Mouse (Mus musculus) limb, embryonic 14.5 days (tissue): ENCODE data around the gene Osbp2. TPM values are rescaled to one million over a fixed set of nuclear protein-coding genes. Genes with fewer than 3 reads are reported as not detected.

Source experiments
- ATAC-seq: fragments of 200-750 bp; cut with Nextera tagmentation; 2 replicates; pipeline ENCODE4 v1.8.0; 2017; ENCODE audit warnings: low read depth, moderate number of reproducible peaks, moderate TSS enrichment; ENCODE audit not compliant: low FRiP score
- DNase-seq: peaks from one replicate; pipeline ENCODE4 v3.0.0-alpha.2; 2015; ENCODE audit warnings: low spot score
- H3K27ac ChIP-seq: fragments of 300-500 bp; sonication (generic); replicated peaks from 2 replicates; pipeline ENCODE4 v1.5.1; 2014; ENCODE audit warnings: low read depth, mild to moderate bottlenecking, low read length, moderate library complexity, mixed read lengths
- H3K27me3 ChIP-seq: fragments of 300-500 bp; sonication (generic); 2 replicates; pipeline ENCODE4 v1.6.1; 2014; ENCODE audit warnings: low read length, mixed read lengths; ENCODE audit not compliant: control insufficient read depth, insufficient read depth
- H3K36me3 ChIP-seq: fragments of 300-500 bp; sonication (generic); 2 replicates; pipeline ENCODE4 v1.6.1; 2014; ENCODE audit warnings: mild to moderate bottlenecking, low read length, moderate library complexity, mixed read lengths; ENCODE audit not compliant: control insufficient read depth, insufficient read depth
- H3K4me1 ChIP-seq: fragments of 300-500 bp; sonication (generic); 2 replicates; pipeline ENCODE4 v1.6.1; 2014; ENCODE audit warnings: antibody characterized with exemption, low read length, mixed read lengths; ENCODE audit not compliant: control insufficient read depth, insufficient read depth
- H3K4me2 ChIP-seq: fragments of 300-500 bp; sonication (generic); replicated peaks from 2 replicates; pipeline ENCODE4 v1.6.1; 2014; ENCODE audit warnings: low read depth, mild to moderate bottlenecking, low read length, moderate library complexity; ENCODE audit not compliant: severe bottlenecking
- H3K4me3 ChIP-seq: fragments of 300-500 bp; sonication (generic); replicated peaks from 2 replicates; pipeline ENCODE4 v1.5.1; 2014; ENCODE audit warnings: low read length
- H3K9ac ChIP-seq: fragments of 300-500 bp; sonication (generic); 2 replicates; pipeline ENCODE4 v1.6.1; 2014; ENCODE audit warnings: mild to moderate bottlenecking, low read depth, low read length, moderate library complexity; ENCODE audit not compliant: severe bottlenecking
- H3K9me3 ChIP-seq: fragments of 300-500 bp; sonication (generic); 2 replicates; pipeline ENCODE4 v1.6.1; 2016; ENCODE audit warnings: low read length; ENCODE audit not compliant: control insufficient read depth
- POLR2A ChIP-seq: fragments of 200-500 bp; IDR thresholded peaks from 2 replicates; pipeline ENCODE4 v1.8.0; 2012; ENCODE audit warnings: inconsistent platforms, mild to moderate bottlenecking, moderate library complexity, borderline replicate concordance; ENCODE audit not compliant: insufficient read depth, insufficient read length; ENCODE audit errors: extremely low read depth
- WGBS: fragments of 180-500 bp; shearing (Covaris S2); extraction: QIAGEN DNeasy Blood & Tissue Kit; methylation state at CpG from one replicate; pipeline ENCODE4 v1.1.7; 2014; 5-methylcytosine and 5-hydroxymethylcytosine counted together
- polyA plus RNA-seq, 2 experiments: library from polyadenylated mRNA; depleted of rRNA in 1 of 2; stranded (reverse) in 1 of 2; unstranded in 1 of 2; fragments of >200 nt; fragmentation: Nextera tagmentation in 1 of 2; extraction: Ambion mirVana in 1 of 2; gene quantifications; 2 replicates each; pipeline versions ENCODE4 v1.2.1 to v1.2.3; 2012 to 2014

The Osbp2 gene
- polyA plus RNA-seq, 2 experiments: 0.77 to 1.5 TPM

GRCm38 (mm10) chr11:3686885-3687284, 176.8 kb downstream of the Osbp2 start:
- ATAC-seq: no peak
- H3K27me3 ChIP-seq: no peaks in the 10 kb centered on the region
- H3K4me2 ChIP-seq: no peak overlapping the region
- no peak overlapping the region for H3K9ac ChIP-seq
- no peaks in the 10 kb centered on the region for H3K4me1 ChIP-seq
- no peak for DNase-seq
- H3K4me3 ChIP-seq: no peak overlapping the region
- no peaks in the 10 kb centered on the region for H3K9me3 ChIP-seq
- H3K36me3 ChIP-seq: peaks cover 94% of the 10 kb centered on the region
- H3K27ac ChIP-seq: no peak overlapping the region
- 93% methylated on average over 2 of the region's 2 CpGs for WGBS
- TF ChIP-seq POLR2A: no peak

- Histone ChIP-seq H3K27me3 (no peaks in the 10 kb centered on the region), H3K4me2 (no peak overlapping the region), H3K4me1 (no peaks in the 10 kb centered on the region), H3K9ac (no peak overlapping the region), H3K27ac (no peak overlapping the region), H3K4me3 (no peak overlapping the region), H3K9me3 (no peaks in the 10 kb centered on the region), H3K36me3 (peaks cover 93% of the 10 kb centered on the region)
- 98% methylated on average over 2 of the region's 2 CpGs for WGBS
- no peak for DNase-seq
- ATAC-seq: no peak
- TF ChIP-seq POLR2A: no peak
Measured at GRCm38 (mm10) chr11:3686318-3686717, 177.4 kb downstream of the Osbp2 start.

GRCm38 (mm10) chr11:3685431-3685830, 178.3 kb downstream of the Osbp2 start:
- H3K9me3 ChIP-seq: no peaks in the 10 kb centered on the region
- H3K27me3 ChIP-seq: no peaks in the 10 kb centered on the region
- H3K4me3 ChIP-seq: no peak overlapping the region
- no peak overlapping the region for H3K27ac ChIP-seq
- H3K4me1 ChIP-seq: no peaks in the 10 kb centered on the region
- peaks cover 93% of the 10 kb centered on the region for H3K36me3 ChIP-seq
- DNase-seq: no peak
- TF ChIP-seq POLR2A: no peak
- no peak overlapping the region for H3K9ac ChIP-seq
- ATAC-seq: no peak
- H3K4me2 ChIP-seq: no peak overlapping the region
- 93% methylated on average over 8 of the region's 8 CpGs for WGBS

GRCm38 (mm10) chr11:3684723-3685430, 178.8 kb downstream of the Osbp2 start:
- Histone ChIP-seq H3K4me2 (no peak overlapping the region), H3K36me3 (peaks cover 93% of the 10 kb centered on the region), H3K4me3 (no peak overlapping the region), H3K9ac (no peak overlapping the region), H3K9me3 (no peaks in the 10 kb centered on the region), H3K27ac (no peak overlapping the region), H3K27me3 (no peaks in the 10 kb centered on the region), H3K4me1 (no peaks in the 10 kb centered on the region)
- WGBS: 84% methylated on average over 5 of the region's 5 CpGs
- no peak for ATAC-seq
- no peak for DNase-seq
- TF ChIP-seq POLR2A: no peak

GRCm38 (mm10) chr11:3684232-3684631, 179.5 kb downstream of the Osbp2 start:
- H3K4me1 ChIP-seq: no peaks in the 10 kb centered on the region
- WGBS: 100% methylated on average over 1 of the region's 1 CpGs
- no peak overlapping the region for H3K4me2 ChIP-seq
- H3K9me3 ChIP-seq: no peaks in the 10 kb centered on the region
- TF ChIP-seq POLR2A: no peak
- no peak overlapping the region for H3K27ac ChIP-seq
- ATAC-seq: no peak
- DNase-seq: no peak
- peaks cover 93% of the 10 kb centered on the region for H3K36me3 ChIP-seq
- H3K27me3 ChIP-seq: no peaks in the 10 kb centered on the region
- no peak overlapping the region for H3K4me3 ChIP-seq
- no peak overlapping the region for H3K9ac ChIP-seq
